Mouse (Mus musculus): ENCODE data around the gene Cytl1.

GRCm38 (mm10) chr5:37774011-37774410, 38.7 kb downstream of the Cytl1 start:
- no peak for TF ChIP-seq CTCF (IDR thresholded peaks at IDR 0.05)
- no peak for TF ChIP-seq POLR2A (IDR thresholded peaks at IDR 0.05; ENCODE audit: insufficient read depth, low read depth, low read length)
- TF ChIP-seq EP300 (IDR thresholded peaks at IDR 0.05; ENCODE audit: insufficient read depth, low read depth, low read length), result no peak

All from heart, adult 2 months (tissue).